ENCODE assay signal across 9 mouse cellular contexts in genomic region chr11:4270744-4271459, GRCm38 (mm10). TPM values are rescaled to one million over a fixed set of nuclear protein-coding genes. Genes with fewer than 3 reads are reported as not detected.
DNase-seq lines count a peak whose midpoint lies in the region; ATAC-seq lines count a peak whose summit lies in the region.
"Had no signal": no experiment of that assay in that cellular context is flagged by ENCODE, and none has a peak within 500 bp of the region (broad histone marks: within the 10 kb centered on the region; RNA-seq: fewer than 3 reads in every experiment).

No protein-coding gene starts in this region.

- intact Hi-C loops in left cerebral cortex, postnatal 36 days (cut with DNase I), result no loop called here

- H3K4me2 ChIP-seq in forebrain, embryonic 16.5 days (ENCODE audit: low read length), result no peak overlapping the region
- no peak overlapping the region for H3K4me2 ChIP-seq in forebrain, embryonic 11.5 days (ENCODE audit: low read depth, low read length, severe bottlenecking)
- peak overlapping the region; percentile 24 for H3K4me2 ChIP-seq in embryonic facial prominence, embryonic 13.5 days
- H3K4me2 ChIP-seq: hindbrain, embryonic 15.5 days had no signal

- H3K36me3 ChIP-seq in forebrain, embryonic 16.5 days (ENCODE audit: control insufficient read depth, insufficient read depth), result no peaks in the 10 kb centered on the region
- no peaks in the 10 kb centered on the region for H3K36me3 ChIP-seq in forebrain, embryonic 11.5 days (ENCODE audit: control insufficient read depth, insufficient read depth, low read length)
- no peaks in the 10 kb centered on the region for H3K36me3 ChIP-seq in embryonic facial prominence, embryonic 13.5 days
- no peaks in the 10 kb centered on the region for H3K36me3 ChIP-seq in limb, embryonic 10.5 days
- H3K36me3 ChIP-seq: hindbrain, embryonic 15.5 days had no signal

- DNase-seq in forebrain, embryonic 11.5 days (ENCODE audit: low spot score), result no peak
- DNase-seq in A20 (ENCODE audit: low read depth, low spot score), result peak; percentile 27
- DNase-seq in limb, embryonic 10.5 days (ENCODE audit: low spot score), result no peak
- DNase-seq in frontal cortex, postnatal 14 days (ENCODE audit: low spot score in 2 of 2), result no peak
- DNase-seq in frontal cortex, postnatal 25 days (ENCODE audit: low spot score in 2 of 2), result no peak
- DNase-seq in left cerebral cortex, postnatal 36 days (ENCODE audit: low spot score in 2 of 2), result no peak

- peaks cover 20% of the 10 kb centered on the region for H3K27me3 ChIP-seq in forebrain, embryonic 16.5 days (replicated peaks; ENCODE audit: control insufficient read depth, insufficient read depth, low read length)
- peaks cover 25% of the 10 kb centered on the region for H3K27me3 ChIP-seq in forebrain, embryonic 11.5 days (ENCODE audit: control insufficient read depth, insufficient read depth, low read length)
- peaks cover 42% of the 10 kb centered on the region for H3K27me3 ChIP-seq in embryonic facial prominence, embryonic 13.5 days
- peaks cover 62% of the 10 kb centered on the region for H3K27me3 ChIP-seq in limb, embryonic 10.5 days (ENCODE audit: low read depth, poor library complexity, severe bottlenecking)

- peaks cover 10% of the 10 kb centered on the region for H3K4me1 ChIP-seq in forebrain, embryonic 16.5 days (replicated peaks; ENCODE audit: control insufficient read depth, insufficient read depth, low read length)
- 0 out of 2 replicates have a peak, but pooled peaks cover 3% of the 10 kb centered on the region for H3K4me1 ChIP-seq in forebrain, embryonic 11.5 days (replicated peaks; ENCODE audit: control insufficient read depth, insufficient read depth, low read length)
- peaks cover 17% of the 10 kb centered on the region for H3K4me1 ChIP-seq in embryonic facial prominence, embryonic 13.5 days
- H3K4me1 ChIP-seq in limb, embryonic 10.5 days, result peaks cover 22% of the 10 kb centered on the region

- no peak overlapping the region for H3K27ac ChIP-seq in forebrain, embryonic 16.5 days (ENCODE audit: low read length)
- no peak overlapping the region for H3K27ac ChIP-seq in forebrain, embryonic 11.5 days (ENCODE audit: low read depth, low read length)
- peak overlapping the region; percentile 89 for H3K27ac ChIP-seq in embryonic facial prominence, embryonic 13.5 days
- 0 out of 2 replicates have a peak overlapping the region, but pooled peaks have one; percentile 31 for H3K27ac ChIP-seq in limb, embryonic 10.5 days
- H3K27ac ChIP-seq: hindbrain, embryonic 15.5 days had no signal

- no peak for ATAC-seq in forebrain, embryonic 16.5 days
- no peak for ATAC-seq in forebrain, embryonic 11.5 days (replicated peaks; ENCODE audit: low FRiP score)
- ATAC-seq in embryonic facial prominence, embryonic 13.5 days (ENCODE audit: insufficient number of reproducible peaks, insufficient read depth, low FRiP score, low TSS enrichment, low read depth), result peak; percentile 33; the same call in 1 of the 2 replicates

- H3K9me3 ChIP-seq in forebrain, embryonic 16.5 days (ENCODE audit: control insufficient read depth, low read length), result no peaks in the 10 kb centered on the region
- no peaks in the 10 kb centered on the region for H3K9me3 ChIP-seq in forebrain, embryonic 11.5 days (ENCODE audit: control insufficient read depth, low read length)
- H3K9me3 ChIP-seq in embryonic facial prominence, embryonic 13.5 days, result no peaks in the 10 kb centered on the region
- no peaks in the 10 kb centered on the region for H3K9me3 ChIP-seq in limb, embryonic 10.5 days (replicated peaks)
- H3K9me3 ChIP-seq: hindbrain, embryonic 15.5 days had no signal

- H3K9ac ChIP-seq in forebrain, embryonic 16.5 days (replicated peaks; ENCODE audit: low read depth, low read length), result 0 out of 2 replicates have a peak overlapping the region, but pooled peaks have one; percentile 4
- H3K9ac ChIP-seq in forebrain, embryonic 11.5 days (ENCODE audit: low read length), result no peak overlapping the region; the same call in 1 of the 2 replicates
- 0 out of 2 replicates have a peak overlapping the region, but pooled peaks have one; percentile 1 for H3K9ac ChIP-seq in embryonic facial prominence, embryonic 13.5 days
- H3K9ac ChIP-seq: hindbrain, embryonic 15.5 days had no signal

- no peak overlapping the region for H3K4me3 ChIP-seq in forebrain, embryonic 16.5 days (replicated peaks; ENCODE audit: low read length)
- no peak overlapping the region for H3K4me3 ChIP-seq in forebrain, embryonic 11.5 days (ENCODE audit: low read depth, low read length)
- no peak overlapping the region for H3K4me3 ChIP-seq in embryonic facial prominence, embryonic 13.5 days
- H3K4me3 ChIP-seq in limb, embryonic 10.5 days, result no peak overlapping the region
- H3K4me3 ChIP-seq: hindbrain, embryonic 15.5 days had no signal

- 20% methylated on average over 19 of the region's 20 CpGs for WGBS in forebrain, embryonic 16.5 days
- WGBS in forebrain, embryonic 11.5 days, result 17% methylated on average over 20 of the region's 20 CpGs
- WGBS in embryonic facial prominence, embryonic 13.5 days, result 19% methylated on average over 19 of the region's 20 CpGs
- 28% methylated on average over 20 of the region's 20 CpGs for WGBS in limb, embryonic 10.5 days

RNA-seq across cellular contexts. Expression of gene Lif, which starts 13.5 kb away (rescaled TPM):
- polyA plus RNA-seq in forebrain, embryonic 16.5 days (2015; fragmentation: Nextera tagmentation; extraction: Ambion mirVana), result 0.05 TPM in 1 of 2 replicates, not detected in the other
- not detected in 2 replicates for polyA plus RNA-seq in forebrain, embryonic 11.5 days (2014; fragmentation: Nextera tagmentation; extraction: Ambion mirVana)
- 0.15 and 0.18 TPM in 2 replicates for polyA plus RNA-seq in embryonic facial prominence, embryonic 13.5 days (2015; fragmentation: Nextera tagmentation; extraction: Ambion mirVana)
- 0.05 and 0.06 TPM in 2 replicates for polyA plus RNA-seq in limb, embryonic 10.5 days (2016; fragmentation: Nextera tagmentation; extraction: Ambion mirVana)
- total RNA-seq in left cerebral cortex, postnatal 36 days (2021), result under 1 TPM; 0.48 to 0.79 TPM

RNA-seq across cellular contexts. Expression of gene Osm, which starts 34.7 kb away (rescaled TPM):
- polyA plus RNA-seq in forebrain, embryonic 16.5 days (2015; fragmentation: Nextera tagmentation; extraction: Ambion mirVana), result 0.10 TPM in 1 of 2 replicates, not detected in the other
- polyA plus RNA-seq in forebrain, embryonic 11.5 days (2014; fragmentation: Nextera tagmentation; extraction: Ambion mirVana), result not detected in 2 replicates
- not detected in 2 replicates for polyA plus RNA-seq in embryonic facial prominence, embryonic 13.5 days (2015; fragmentation: Nextera tagmentation; extraction: Ambion mirVana)
- not detected in 2 replicates for polyA plus RNA-seq in limb, embryonic 10.5 days (2016; fragmentation: Nextera tagmentation; extraction: Ambion mirVana)
- total RNA-seq in left cerebral cortex, postnatal 36 days (2021), result not detected
- polyA plus RNA-seq: hindbrain, embryonic 15.5 days had no signal

RNA-seq across cellular contexts. Expression of gene Castor1, which starts 52.9 kb away (rescaled TPM):
- 2.3 TPM in 2 replicates for polyA plus RNA-seq in forebrain, embryonic 16.5 days (2015; fragmentation: Nextera tagmentation; extraction: Ambion mirVana)
- 2.0 and 2.5 TPM in 2 replicates for polyA plus RNA-seq in forebrain, embryonic 11.5 days (2014; fragmentation: Nextera tagmentation; extraction: Ambion mirVana)
- polyA plus RNA-seq in embryonic facial prominence, embryonic 13.5 days (2015; fragmentation: Nextera tagmentation; extraction: Ambion mirVana), result 6.6 and 7.1 TPM in 2 replicates
- polyA plus RNA-seq in limb, embryonic 10.5 days (2016; fragmentation: Nextera tagmentation; extraction: Ambion mirVana), result 1.8 and 2.1 TPM in 2 replicates
- total RNA-seq in left cerebral cortex, postnatal 36 days (2021), result 1 to 10 TPM; 4.3 to 5.3 TPM

Comparison
In these comparisons a context has a peak if more than half of its experiments do, and no peak if none do; other contexts are left out.
1. H3K27ac ChIP-seq: peak in embryonic facial prominence, embryonic 13.5 days (single experiment) and limb, embryonic 10.5 days (single experiment); none in forebrain, embryonic 16.5 days (single experiment) and forebrain, embryonic 11.5 days (single experiment).